Mouse (Mus musculus): Measurements from ENCODE around the gene Stk33. TPM values are rescaled to one million over a fixed set of nuclear protein-coding genes. Genes with fewer than 3 reads are reported as not detected.

Stk33 gene
- polyA plus RNA-seq, 1 experiment from 2014 or later: not detected

DNA sequence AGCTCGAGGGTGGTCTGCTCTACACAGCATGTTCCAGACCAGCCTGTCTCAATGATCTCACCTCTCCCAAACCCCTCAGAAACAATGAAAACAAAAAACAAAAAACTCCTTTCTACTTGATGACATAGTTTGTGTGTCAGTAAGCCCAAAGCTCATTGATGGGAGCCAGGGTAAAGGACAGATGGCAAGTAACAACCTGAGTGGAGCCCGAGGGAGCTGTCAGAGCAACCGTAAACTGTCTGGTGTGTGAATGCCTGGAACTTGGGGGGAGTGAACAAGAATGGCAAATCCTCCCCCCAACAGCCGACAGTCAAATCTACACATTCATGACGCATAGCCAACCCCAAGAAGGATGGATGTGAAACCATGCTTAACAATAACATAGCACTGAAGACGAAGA, 149.8 kb downstream of the Stk33 start:
- ATAC-seq: no peak
- in situ Hi-C loops (cut with MboI; ENCODE audit: low pct_unique_long_range_greater_than_20kb): no loop called here
- POLR2A ChIA-PET: no interaction called here

DNA sequence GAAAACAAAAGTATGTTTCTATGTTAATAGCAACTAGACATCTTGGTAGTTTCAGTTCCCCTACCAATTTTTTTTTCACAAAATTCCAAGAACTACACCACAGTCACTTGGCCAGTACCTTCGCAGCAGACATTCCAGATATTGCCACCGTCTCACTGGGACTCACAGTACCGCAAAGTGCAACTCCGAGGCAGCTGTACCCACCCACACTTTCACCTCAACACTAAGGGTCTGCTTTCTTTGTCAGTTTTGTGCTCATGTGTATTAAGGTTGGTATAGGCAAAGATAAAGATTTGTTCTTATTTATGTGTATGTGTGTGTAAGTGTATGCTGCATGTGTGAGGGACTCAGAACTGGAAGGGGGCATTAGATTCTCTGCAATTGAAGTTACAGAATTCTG, 156.8 kb downstream of the Stk33 start:
- ChIA-PET CTCF (no interaction called here), POLR2A (no interaction called here)
- DNase-seq (ENCODE audit: low read depth, low spot score): no peak
- no peak for TF ChIP-seq CTCF (IDR thresholded peaks at IDR 0.05)
- no peaks in the 10 kb centered on the region for H3K27me3 ChIP-seq
- in situ Hi-C loops (cut with MboI; ENCODE audit: low pct_unique_long_range_greater_than_20kb): loop anchor here (5.0 kb wide), 1 partner anchor 125 kb away; no protein-coding TSS in a partner anchor
- no peak for ATAC-seq

More for the DNA sequence above, 149.8 kb downstream of the Stk33 start:
- no peak for DNase-seq (ENCODE audit: low read depth, low spot score)
- no peak for TF ChIP-seq CTCF (IDR thresholded peaks at IDR 0.05)
- no peaks in the 10 kb centered on the region for H3K27me3 ChIP-seq
- CTCF ChIA-PET: no interaction called here

DNA sequence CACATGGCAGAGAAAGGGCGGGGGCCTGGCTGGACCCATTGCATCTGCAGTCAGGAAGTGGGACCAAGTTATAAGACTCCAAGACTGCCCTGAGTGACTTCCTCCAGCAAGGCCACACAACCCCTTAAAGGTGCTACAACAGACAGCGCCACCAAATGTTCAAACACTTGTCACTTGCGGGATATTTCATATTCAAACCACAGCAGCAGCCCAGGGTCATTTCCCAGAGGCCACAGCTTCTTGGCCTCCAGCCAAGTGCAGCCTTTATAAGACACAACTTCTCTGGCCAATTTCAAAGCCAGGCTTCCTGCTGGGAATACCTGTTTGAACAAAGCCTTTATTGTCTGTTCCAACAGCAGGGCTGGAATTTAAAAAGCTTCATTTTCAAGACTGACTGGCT, 162.3 kb downstream of the Stk33 start:
- no peaks in the 10 kb centered on the region for H3K27me3 ChIP-seq
- ChIA-PET CTCF (interaction anchor here (0.6 kb wide), 1 partner anchor 11 kb away, joined by 4 read pairs; no protein-coding TSS in a partner anchor), POLR2A (no interaction called here)
- no peak for TF ChIP-seq CTCF (IDR thresholded peaks at IDR 0.05)
- in situ Hi-C loops (cut with MboI; ENCODE audit: low pct_unique_long_range_greater_than_20kb): no loop called here
- DNase-seq (ENCODE audit: low read depth, low spot score): no peak
- ATAC-seq: no peak

DNA sequence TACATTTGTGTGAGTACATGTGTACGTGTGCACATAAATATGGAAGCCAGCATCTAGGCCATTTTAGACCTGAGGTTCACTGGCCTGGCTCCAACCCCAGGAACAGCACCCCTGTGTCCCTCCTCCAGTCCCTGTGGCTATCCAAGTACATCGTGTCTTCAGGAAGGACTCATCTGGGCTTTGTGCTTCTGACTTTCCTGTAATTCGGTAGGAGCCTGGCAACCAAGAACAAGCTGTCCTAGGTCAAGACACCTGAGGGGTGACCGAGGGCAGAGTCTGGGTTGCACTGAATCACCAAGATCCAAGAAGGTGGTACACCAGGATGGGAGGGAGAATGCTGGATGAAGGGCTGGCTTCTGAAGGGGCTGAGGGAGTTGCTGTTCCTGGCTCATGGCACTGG, 163.0 kb downstream of the Stk33 start:
- in situ Hi-C loops (cut with MboI; ENCODE audit: low pct_unique_long_range_greater_than_20kb): no loop called here
- ChIA-PET CTCF (no interaction called here), POLR2A (no interaction called here)
- ATAC-seq (no peak), DNase-seq (ENCODE audit: low read depth, low spot score) (no peak)
- no peaks in the 10 kb centered on the region for H3K27me3 ChIP-seq
- TF ChIP-seq CTCF (IDR thresholded peaks at IDR 0.05): no peak

DNA sequence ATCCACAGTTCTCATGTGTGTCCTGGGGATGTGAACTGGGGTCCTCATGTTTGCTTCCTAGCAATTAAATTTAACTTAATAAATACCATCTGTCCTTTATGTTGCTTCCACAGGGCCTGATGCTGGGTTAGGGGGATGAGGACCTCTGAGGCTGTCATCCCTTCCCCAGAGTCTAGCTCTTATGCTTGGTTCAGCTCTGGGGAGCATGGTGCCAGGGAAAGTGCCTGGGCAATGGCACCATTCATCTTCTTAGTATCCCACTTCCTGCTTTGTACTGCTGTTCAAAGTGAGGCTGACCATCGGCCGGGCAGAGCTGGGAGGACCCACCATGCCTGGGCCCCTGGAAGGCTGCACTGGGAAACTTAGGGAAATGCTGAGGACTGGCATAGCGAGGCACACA, 163.7 kb downstream of the Stk33 start:
- TF ChIP-seq CTCF (IDR thresholded peaks at IDR 0.05): no peak
- POLR2A ChIA-PET: no interaction called here
- no peaks in the 10 kb centered on the region for H3K27me3 ChIP-seq
- in situ Hi-C loops (cut with MboI; ENCODE audit: low pct_unique_long_range_greater_than_20kb): no loop called here
- ATAC-seq (no peak), DNase-seq (ENCODE audit: low read depth, low spot score) (no peak)
- CTCF ChIA-PET: no interaction called here

DNA sequence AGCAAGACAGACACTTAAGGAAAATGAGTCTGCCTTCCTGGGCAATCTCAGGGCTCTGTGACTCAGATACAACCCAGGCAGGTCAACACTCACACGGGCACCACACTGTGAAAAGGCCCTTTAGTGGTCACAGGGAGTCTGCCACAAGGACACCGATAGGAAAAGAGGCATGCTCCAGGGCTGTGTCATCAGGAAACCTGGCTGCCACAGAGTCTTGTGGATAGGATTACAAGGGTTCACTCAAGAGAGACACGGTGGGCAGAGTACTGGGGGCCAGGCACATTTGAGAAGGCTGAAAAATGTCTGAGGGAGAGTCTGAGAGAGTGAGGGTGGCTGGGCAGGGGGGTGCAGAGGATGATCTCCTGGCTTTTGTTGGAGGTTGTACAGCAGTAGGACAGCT, 164.6 kb downstream of the Stk33 start:
- POLR2A ChIA-PET: no interaction called here
- in situ Hi-C loops (cut with MboI; ENCODE audit: low pct_unique_long_range_greater_than_20kb): no loop called here
- H3K27me3 ChIP-seq: no peaks in the 10 kb centered on the region
- ATAC-seq (peak; percentile 55), DNase-seq (ENCODE audit: low read depth, low spot score) (peak; percentile 15)
- no peak for TF ChIP-seq CTCF (IDR thresholded peaks at IDR 0.05)
- CTCF ChIA-PET: no interaction called here

DNA sequence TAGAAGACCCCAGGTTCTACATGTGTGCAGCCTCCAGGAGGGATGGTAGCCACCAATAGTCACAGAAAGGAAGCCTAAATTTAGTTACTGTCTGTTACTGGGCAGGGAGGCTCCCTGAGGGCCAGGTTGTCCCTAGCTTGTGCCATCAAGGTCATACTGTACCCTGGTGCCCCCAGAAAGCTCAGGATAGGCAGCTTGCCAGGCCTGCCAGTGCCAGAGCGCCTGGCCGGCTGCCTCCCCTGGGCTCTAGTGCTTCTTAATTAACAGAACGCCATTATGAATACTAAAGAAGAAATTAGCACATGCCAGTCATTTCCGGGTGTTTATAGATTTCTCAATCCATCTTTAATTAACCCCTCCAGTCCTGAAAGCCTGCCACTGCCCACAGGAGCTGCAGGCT, 169.8 kb downstream of the Stk33 start:
- ChIA-PET POLR2A (no interaction called here), CTCF (no interaction called here)
- in situ Hi-C loops (cut with MboI; ENCODE audit: low pct_unique_long_range_greater_than_20kb): no loop called here
- TF ChIP-seq CTCF (IDR thresholded peaks at IDR 0.05): no peak
- no peaks in the 10 kb centered on the region for H3K27me3 ChIP-seq
- ATAC-seq (no peak), DNase-seq (ENCODE audit: low read depth, low spot score) (no peak)

DNA sequence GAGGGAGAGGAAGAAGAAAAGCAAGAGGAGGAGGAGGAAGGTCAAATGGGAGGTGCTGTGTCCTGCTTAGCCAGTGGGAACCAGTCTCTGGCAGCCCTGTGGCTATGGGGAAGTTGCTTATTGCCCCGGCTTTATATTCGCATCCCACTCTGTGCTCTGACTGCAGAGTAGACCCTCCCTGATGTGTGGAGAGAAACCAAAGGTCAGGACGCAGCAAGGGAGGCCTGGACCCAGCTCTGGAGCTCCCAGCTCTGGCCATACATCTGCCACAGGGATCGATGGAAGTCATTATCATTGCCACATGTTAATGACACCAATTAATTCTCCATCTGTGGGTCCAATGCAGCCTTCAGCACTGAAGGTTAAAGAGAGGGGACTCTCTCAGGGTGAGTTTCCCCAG, 171.5 kb downstream of the Stk33 start:
- H3K27me3 ChIP-seq: no peaks in the 10 kb centered on the region
- DNase-seq (ENCODE audit: low read depth, low spot score) (no peak), ATAC-seq (no peak)
- in situ Hi-C loops (cut with MboI; ENCODE audit: low pct_unique_long_range_greater_than_20kb): no loop called here
- CTCF ChIA-PET: no interaction called here
- no peak for TF ChIP-seq CTCF (IDR thresholded peaks at IDR 0.05)
- POLR2A ChIA-PET: no interaction called here

DNA sequence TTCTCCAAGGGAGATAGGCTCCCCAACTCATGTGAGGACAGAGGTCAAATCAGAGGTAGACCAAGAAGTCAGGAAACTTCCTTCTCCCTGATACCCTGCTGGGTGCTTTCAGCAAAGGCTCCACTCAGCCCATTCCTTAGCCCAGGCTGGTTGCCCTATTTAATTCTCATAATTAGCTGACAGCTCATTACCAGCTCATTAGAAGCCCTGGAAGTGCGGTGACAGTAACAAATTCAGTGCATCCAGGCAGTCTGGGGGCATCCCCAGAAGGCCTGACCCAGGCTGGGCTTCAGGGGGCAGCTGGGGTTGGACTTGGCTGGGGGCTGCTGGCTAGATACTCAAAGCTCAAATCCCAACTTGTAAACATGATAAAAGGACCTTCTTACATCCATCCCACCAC, 172.7 kb downstream of the Stk33 start:
- ATAC-seq (no peak), DNase-seq (ENCODE audit: low read depth, low spot score) (no peak)
- no peak for TF ChIP-seq CTCF (IDR thresholded peaks at IDR 0.05)
- in situ Hi-C loops (cut with MboI; ENCODE audit: low pct_unique_long_range_greater_than_20kb): no loop called here
- no peaks in the 10 kb centered on the region for H3K27me3 ChIP-seq
- ChIA-PET POLR2A (no interaction called here), CTCF (no interaction called here)

DNA sequence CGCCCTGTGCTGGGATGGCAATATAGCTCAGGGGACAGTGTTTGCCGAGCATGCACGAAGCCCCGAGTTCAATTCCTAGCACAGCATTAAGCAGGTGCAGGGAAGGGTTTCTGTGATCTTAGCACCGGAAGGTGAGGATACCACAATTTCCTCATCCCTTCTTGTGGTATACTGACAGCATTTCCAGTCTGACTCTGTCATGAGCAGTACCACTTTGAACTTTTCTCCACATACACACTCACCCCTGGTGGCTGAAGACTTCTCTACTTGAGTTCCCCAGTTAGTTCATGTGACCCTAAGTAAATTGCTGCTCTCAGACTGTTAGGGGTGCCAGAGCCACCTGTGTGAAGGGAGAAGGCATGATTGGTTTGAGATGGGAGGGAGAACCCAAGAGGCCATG, 173.3 kb downstream of the Stk33 start:
- TF ChIP-seq CTCF (IDR thresholded peaks at IDR 0.05): no peak
- ChIA-PET CTCF (no interaction called here), POLR2A (no interaction called here)
- in situ Hi-C loops (cut with MboI; ENCODE audit: low pct_unique_long_range_greater_than_20kb): no loop called here
- DNase-seq (ENCODE audit: low read depth, low spot score) (no peak), ATAC-seq (no peak)
- no peaks in the 10 kb centered on the region for H3K27me3 ChIP-seq

DNA sequence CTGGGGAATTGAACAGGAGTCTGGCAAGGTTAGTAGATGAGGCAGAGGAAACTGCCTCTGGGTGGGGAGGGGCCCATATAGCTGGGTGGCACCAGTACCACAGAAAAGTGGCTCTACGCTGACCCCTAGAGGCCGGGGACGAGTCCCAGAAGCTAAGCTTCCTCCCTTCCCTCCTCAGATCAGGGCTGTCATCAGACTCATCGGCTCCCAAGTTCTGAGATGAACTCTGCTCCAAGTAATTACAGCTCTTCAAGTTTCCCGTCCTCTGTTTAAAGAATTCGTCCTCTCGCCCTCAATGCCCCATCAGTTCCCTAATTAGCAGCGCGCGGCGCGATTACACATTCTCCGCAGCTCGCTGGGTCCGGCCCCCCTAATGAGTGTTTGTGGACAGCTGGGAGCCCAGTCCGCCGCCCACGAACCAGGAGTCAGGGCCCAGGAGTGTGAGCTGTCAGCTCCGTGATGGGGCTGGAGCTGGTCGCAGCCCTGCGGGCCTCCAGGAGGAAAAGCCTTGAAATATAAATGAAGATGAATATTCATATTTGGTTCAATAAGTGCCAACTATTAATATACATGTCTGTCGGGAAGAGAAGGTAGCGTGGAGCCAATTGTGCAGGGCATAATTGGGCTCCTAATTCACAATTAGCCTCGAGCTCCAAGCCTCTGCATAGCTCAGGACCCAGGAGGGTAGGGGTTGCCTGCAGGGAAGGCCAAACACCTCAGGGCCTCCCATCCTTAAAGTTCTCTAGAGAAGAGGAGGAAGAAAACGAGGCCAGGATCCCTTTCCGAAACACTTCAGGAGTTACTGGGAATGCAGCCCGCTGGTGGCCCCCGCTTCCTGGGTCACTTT, 183.2 kb downstream of the Stk33 start:
- ChIA-PET CTCF (interaction anchor here (0.9 to 2.5 kb wide), 5 partner anchors 14 to 169 kb away, joined by 3 to 10 read pairs (median 3); no protein-coding TSS in a partner anchor), POLR2A (no interaction called here)
- ATAC-seq (peak; percentile 68), DNase-seq (ENCODE audit: low read depth, low spot score) (no peak)
- H3K27me3 ChIP-seq: no peaks in the 10 kb centered on the region
- in situ Hi-C loops (cut with MboI; ENCODE audit: low pct_unique_long_range_greater_than_20kb): loop anchor here (5.0 to 10.0 kb wide), 2 partner anchors 83 to 161 kb away; no protein-coding TSS in a partner anchor
- peak; percentile 80 for TF ChIP-seq CTCF (IDR thresholded peaks at IDR 0.05)

DNA sequence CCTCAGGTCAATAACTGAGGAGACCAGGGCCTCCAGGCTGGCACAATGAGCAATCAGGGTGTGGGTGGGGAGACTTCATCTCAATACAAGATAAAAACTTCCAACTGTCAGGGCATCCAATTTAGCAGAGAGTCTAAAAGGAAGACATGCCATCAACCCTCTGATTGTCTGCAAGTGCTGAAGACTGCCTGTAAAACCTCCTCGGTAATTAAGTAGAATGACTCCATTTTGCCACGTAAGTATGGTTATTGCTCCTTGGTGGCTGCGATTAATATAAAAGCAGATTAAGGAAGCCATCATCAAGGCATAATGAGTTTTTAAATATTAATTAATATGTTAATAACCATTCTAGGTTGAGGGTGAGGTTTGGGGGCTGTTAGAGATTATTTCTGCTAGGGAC, 187.5 kb downstream of the Stk33 start:
- no peak for TF ChIP-seq CTCF (IDR thresholded peaks at IDR 0.05)
- ATAC-seq (no peak), DNase-seq (ENCODE audit: low read depth, low spot score) (no peak)
- no peaks in the 10 kb centered on the region for H3K27me3 ChIP-seq
- in situ Hi-C loops (cut with MboI; ENCODE audit: low pct_unique_long_range_greater_than_20kb): loop anchor here (10.0 kb wide), 1 partner anchor 157 kb away; no protein-coding TSS in a partner anchor
- ChIA-PET CTCF (no interaction called here), POLR2A (no interaction called here)
